Mouse (Mus musculus): ENCODE measurements around the gene Tars.

GRCm38 (mm10) chr15:11413484-11413883 is 14.0 kb upstream of the Tars start:
- TF ChIP-seq POLR2A (IDR thresholded peaks at IDR 0.05; ENCODE audit: borderline replicate concordance, control insufficient read depth, low read depth, low read length) (no peak), CTCF (IDR thresholded peaks at IDR 0.05; ENCODE audit: control insufficient read depth, insufficient read depth, low read length) (no peak)
